Mouse (Mus musculus) megakaryocyte, embryonic 14.5 days (primary cell): ENCODE results near the gene Hnrnpl.

ENCODE experiments used
- FLI1 ChIP-seq: IDR thresholded peaks from 2 replicates; pipeline ENCODE4 v1.6.1; 2012; ENCODE audit warnings: low read length, inconsistent platforms, mixed read lengths
- GATA1 ChIP-seq: IDR thresholded peaks from 3 replicates; pipeline ENCODE4 v1.6.1; 2012; ENCODE audit warnings: mixed read lengths, low read length, inconsistent platforms, borderline replicate concordance

DNA sequence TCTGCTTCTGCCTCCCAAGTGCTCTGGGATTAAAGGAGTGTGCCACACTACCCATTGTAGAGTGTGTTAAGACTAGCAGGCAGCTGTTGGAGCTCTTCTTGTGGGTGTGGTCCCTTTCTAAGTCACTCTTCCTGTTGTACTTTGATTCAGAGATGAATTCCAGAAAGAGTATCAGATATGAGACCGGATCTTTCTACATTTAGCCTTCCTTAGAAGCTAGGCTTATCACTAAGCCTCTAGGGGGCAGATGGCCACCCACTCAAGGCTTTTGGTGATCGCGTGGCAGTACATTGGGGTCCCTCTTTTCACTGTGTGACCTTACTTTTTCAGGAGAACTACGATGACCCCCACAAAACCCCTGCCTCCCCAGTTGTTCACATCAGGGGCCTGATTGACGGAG lies 4.6 kb downstream of the Hnrnpl start:
- TF ChIP-seq FLI1 (no peak), GATA1 (no peak)
